Mouse (Mus musculus) heart, embryonic 14.5 days (tissue): ENCODE results near the gene Etfbkmt. TPM values are rescaled to one million over a fixed set of nuclear protein-coding genes. Genes with fewer than 3 reads are reported as not detected.

Experiments used
- ATAC-seq: fragments of 200-750 bp; cut with Nextera tagmentation; 2 replicates; pipeline ENCODE4 v1.8.0; 2017; ENCODE audit warnings: low read depth, moderate TSS enrichment; ENCODE audit not compliant: insufficient number of reproducible peaks, insufficient read depth, low FRiP score
- H3K27ac ChIP-seq, 2 experiments: fragments of 200-500 bp in 1 of 2; fragments of 300-500 bp in 1 of 2; sonication (generic) in 1 of 2; replicated peaks in 1 of 2; 2 replicates each; pipeline ENCODE4 v1.5.1; 2012 to 2014; ENCODE audit warnings: low read depth in 2 of 2, low read length in 2 of 2, control low read depth in 1 of 2, mild to moderate bottlenecking in 1 of 2, mixed read lengths in 1 of 2; ENCODE audit not compliant: control insufficient read depth in 1 of 2, insufficient read depth in 1 of 2
- H3K27me3 ChIP-seq: fragments of 300-500 bp; sonication (generic); 2 replicates; pipeline ENCODE4 v1.6.1; 2014; ENCODE audit warnings: mild to moderate bottlenecking, low read length, control low read depth; ENCODE audit not compliant: control insufficient read depth, insufficient read depth
- H3K36me3 ChIP-seq: fragments of 300-500 bp; sonication (generic); 2 replicates; pipeline ENCODE4 v1.6.1; 2014; ENCODE audit warnings: mild to moderate bottlenecking, control low read depth, low read length, mixed read lengths; ENCODE audit not compliant: control insufficient read depth, insufficient read depth
- H3K4me1 ChIP-seq, 2 experiments: fragments of 200-500 bp in 1 of 2; fragments of 300-500 bp in 1 of 2; sonication (generic) in 1 of 2; 2 replicates each; pipeline ENCODE4 v1.6.1; 2012 to 2014; ENCODE audit warnings: low read length in 2 of 2, control low read depth in 1 of 2, mixed read lengths in 1 of 2; ENCODE audit not compliant: control insufficient read depth in 2 of 2, insufficient read depth in 2 of 2
- H3K4me2 ChIP-seq: fragments of 300-500 bp; sonication (generic); 2 replicates; pipeline ENCODE4 v1.6.1; 2014; ENCODE audit warnings: mild to moderate bottlenecking, low read length
- H3K4me3 ChIP-seq, 2 experiments: fragments of 200-500 bp in 1 of 2; fragments of 300-500 bp in 1 of 2; sonication (generic) in 1 of 2; 2 replicates each; pipeline ENCODE4 v1.5.1; 2012 to 2014; ENCODE audit warnings: low read length in 2 of 2, mild to moderate bottlenecking in 2 of 2, control low read depth in 1 of 2, low read depth in 1 of 2, moderate library complexity in 1 of 2; ENCODE audit not compliant: control insufficient read depth in 1 of 2, insufficient read depth in 1 of 2
- H3K9ac ChIP-seq: fragments of 300-500 bp; sonication (generic); 2 replicates; pipeline ENCODE4 v1.6.1; 2014; ENCODE audit warnings: mild to moderate bottlenecking, low read length
- H3K9me3 ChIP-seq: fragments of 300-500 bp; sonication (generic); 2 replicates; pipeline ENCODE4 v1.6.1; 2016; ENCODE audit warnings: low read length, control low read depth; ENCODE audit not compliant: control insufficient read depth
- WGBS: fragments of 180-500 bp; shearing (Covaris S2); extraction: QIAGEN DNeasy Blood & Tissue Kit; methylation state at CpG from one replicate; pipeline ENCODE4 v1.1.7; 2014; 5-methylcytosine and 5-hydroxymethylcytosine counted together
- polyA plus RNA-seq: library from polyadenylated mRNA; unstranded; fragments of >200 nt; fragmentation: Nextera tagmentation; extraction: Ambion mirVana; gene quantifications from 2 replicates; pipeline ENCODE4 v1.2.1, GENCODE M21; 2014

The Etfbkmt gene
- polyA plus RNA-seq, 1 experiment from 2014 or later, result 15.5 TPM

- no peaks in the 10 kb centered on the region for H3K27me3 ChIP-seq
- no peak overlapping the region for H3K4me3 ChIP-seq
- H3K4me1 ChIP-seq, result peaks cover 4 to 13% of the 10 kb centered on the region in 2 experiments
- 10% methylated on average over 5 of the region's 5 CpGs for WGBS
- H3K9ac ChIP-seq, result no peak overlapping the region
- H3K4me2 ChIP-seq, result no peak overlapping the region
- H3K9me3 ChIP-seq, result no peaks in the 10 kb centered on the region
- H3K27ac ChIP-seq, result peak overlapping the region; percentile 37 to 41
- ATAC-seq, result no peak
- H3K36me3 ChIP-seq, result no peaks in the 10 kb centered on the region
Measured at GRCm38 (mm10) chr6:149134391-149135150, 5.1 kb upstream of the Etfbkmt start.

- WGBS, result 39% methylated on average over 6 of the region's 6 CpGs
Measured at GRCm38 (mm10) chr6:149135631-149136030, 4.0 kb upstream of the Etfbkmt start.

GRCm38 (mm10) chr6:149137936-149138335 is 1.7 kb upstream of the Etfbkmt start:
- no peak overlapping the region for H3K4me3 ChIP-seq
- no peak overlapping the region for H3K9ac ChIP-seq
- H3K27me3 ChIP-seq, result no peaks in the 10 kb centered on the region
- H3K4me1 ChIP-seq, result peaks cover 4 to 19% of the 10 kb centered on the region in 2 experiments
- H3K36me3 ChIP-seq, result no peaks in the 10 kb centered on the region
- no peak overlapping the region for H3K27ac ChIP-seq
- 67% methylated on average over 2 of the region's 2 CpGs for WGBS
- H3K9me3 ChIP-seq, result no peaks in the 10 kb centered on the region
- no peak overlapping the region for H3K4me2 ChIP-seq
- no peak for ATAC-seq

More at GRCm38 (mm10) chr6:149135631-149136030, 4.0 kb upstream of the Etfbkmt start:
- H3K36me3 ChIP-seq, result no peaks in the 10 kb centered on the region
- no peak overlapping the region for H3K9ac ChIP-seq
- no peak overlapping the region for H3K4me2 ChIP-seq
- no peaks in the 10 kb centered on the region for H3K27me3 ChIP-seq
- H3K9me3 ChIP-seq, result no peaks in the 10 kb centered on the region
- ATAC-seq, result no peak
- peaks cover 4 to 13% of the 10 kb centered on the region in 2 experiments for H3K4me1 ChIP-seq
- no peak overlapping the region for H3K4me3 ChIP-seq
- H3K27ac ChIP-seq, result no peak overlapping the region

- no peak overlapping the region for H3K9ac ChIP-seq
- peaks cover 4 to 16% of the 10 kb centered on the region in 2 experiments for H3K4me1 ChIP-seq
- ATAC-seq, result no peak
- H3K36me3 ChIP-seq, result no peaks in the 10 kb centered on the region
- H3K9me3 ChIP-seq, result no peaks in the 10 kb centered on the region
- H3K4me2 ChIP-seq, result no peak overlapping the region
- no peak overlapping the region for H3K4me3 ChIP-seq
- WGBS, result 86% methylated on average over 3 of the region's 3 CpGs
- H3K27me3 ChIP-seq, result no peaks in the 10 kb centered on the region
- no peak overlapping the region for H3K27ac ChIP-seq
Measured at GRCm38 (mm10) chr6:149139011-149139410, 638 bp upstream of the Etfbkmt start.

- Histone ChIP-seq H3K4me3 (peak overlapping the region; percentile 57 to 74), H3K4me2 (peak overlapping the region; percentile 69), H3K9ac (peak overlapping the region; percentile 80), H3K4me1 (peaks cover 0 to 6% of the 10 kb centered on the region in 2 experiments; a peak in 2 of 4 replicates), H3K27me3 (no peaks in the 10 kb centered on the region), H3K27ac (peak overlapping the region; percentile 49 to 80; a peak in 3 of 4 replicates), H3K36me3 (peaks cover 11% of the 10 kb centered on the region), H3K9me3 (no peaks in the 10 kb centered on the region)
- 3% methylated on average over 36 of the region's 36 CpGs for WGBS
- peak; percentile 90 for ATAC-seq
Measured at GRCm38 (mm10) chr6:149141393-149142173, 1.9 kb downstream of the Etfbkmt start.

GRCm38 (mm10) chr6:149145143-149145542 is 5.5 kb downstream of the Etfbkmt start:
- Histone ChIP-seq H3K4me1 (peaks cover 0 to 6% of the 10 kb centered on the region in 2 experiments; a peak in 2 of 4 replicates), H3K9ac (no peak overlapping the region), H3K4me3 (no peak overlapping the region), H3K27me3 (no peaks in the 10 kb centered on the region), H3K4me2 (no peak overlapping the region), H3K36me3 (peaks cover 13% of the 10 kb centered on the region), H3K27ac (no peak overlapping the region), H3K9me3 (no peaks in the 10 kb centered on the region)
- no peak for ATAC-seq
- 100% methylated on average over 1 of the region's 1 CpGs for WGBS

- Histone ChIP-seq H3K36me3 (peaks cover 14% of the 10 kb centered on the region), H3K27me3 (no peaks in the 10 kb centered on the region), H3K27ac (no peak overlapping the region), H3K4me2 (no peak overlapping the region), H3K9ac (no peak overlapping the region), H3K9me3 (no peaks in the 10 kb centered on the region), H3K4me3 (no peak overlapping the region), H3K4me1 (peaks cover 0 to 4% of the 10 kb centered on the region in 2 experiments; a peak in 1 of 4 replicates)
- 84% methylated on average over 7 of the region's 7 CpGs for WGBS
- ATAC-seq, result no peak
Measured at GRCm38 (mm10) chr6:149148436-149149229, 9.0 kb downstream of the Etfbkmt start.
